Mouse (Mus musculus) small intestine, adult 2 months (tissue): ENCODE measurements around the gene Myzap.
A peak's percentile ranks its signal among the peaks of the same experiment; 100 is the strongest.

ENCODE experiments used
- CTCF ChIP-seq: fragments of 200-500 bp; IDR thresholded peaks from 2 replicates; pipeline ENCODE4 v1.5.1; 2012; ENCODE audit warnings: low read depth, mild to moderate bottlenecking, control low read depth, inconsistent platforms, low read length, moderate library complexity, mixed read lengths; ENCODE audit not compliant: insufficient replicate concordance, insufficient read length; ENCODE audit errors: extremely low read depth
- POLR2A ChIP-seq: fragments of 200-500 bp; IDR thresholded peaks from 2 replicates; pipeline ENCODE4 v1.6.1; 2012; ENCODE audit warnings: low read depth, mild to moderate bottlenecking, control low read depth, inconsistent platforms, low read length, moderate library complexity

DNA sequence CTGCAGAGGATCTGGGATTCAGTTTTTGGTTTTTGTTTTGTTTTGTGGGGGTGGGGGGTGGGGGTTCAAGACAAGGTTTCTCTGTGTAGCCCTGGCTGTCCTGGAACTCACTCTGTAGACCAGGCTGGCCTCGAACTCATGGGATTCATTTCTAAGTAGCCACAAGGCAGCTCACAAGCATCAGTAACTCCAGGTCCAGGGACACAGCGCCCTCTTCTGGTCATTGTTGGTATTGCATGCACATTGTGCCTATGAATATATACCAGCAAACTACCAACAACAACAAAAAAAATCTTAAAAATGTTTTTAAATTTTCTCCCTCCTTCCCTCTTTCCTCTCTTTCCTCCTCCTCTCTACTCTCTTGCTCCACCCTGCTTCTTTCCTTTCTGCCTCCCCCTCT is 22.5 kb upstream of the Myzap start:
- TF ChIP-seq CTCF (peak; percentile 75; the same call in 1 of the 2 replicates), POLR2A (no peak)
